Comparison of ENCODE assay signal across 8 mouse cellular contexts in the genomic region with DNA sequence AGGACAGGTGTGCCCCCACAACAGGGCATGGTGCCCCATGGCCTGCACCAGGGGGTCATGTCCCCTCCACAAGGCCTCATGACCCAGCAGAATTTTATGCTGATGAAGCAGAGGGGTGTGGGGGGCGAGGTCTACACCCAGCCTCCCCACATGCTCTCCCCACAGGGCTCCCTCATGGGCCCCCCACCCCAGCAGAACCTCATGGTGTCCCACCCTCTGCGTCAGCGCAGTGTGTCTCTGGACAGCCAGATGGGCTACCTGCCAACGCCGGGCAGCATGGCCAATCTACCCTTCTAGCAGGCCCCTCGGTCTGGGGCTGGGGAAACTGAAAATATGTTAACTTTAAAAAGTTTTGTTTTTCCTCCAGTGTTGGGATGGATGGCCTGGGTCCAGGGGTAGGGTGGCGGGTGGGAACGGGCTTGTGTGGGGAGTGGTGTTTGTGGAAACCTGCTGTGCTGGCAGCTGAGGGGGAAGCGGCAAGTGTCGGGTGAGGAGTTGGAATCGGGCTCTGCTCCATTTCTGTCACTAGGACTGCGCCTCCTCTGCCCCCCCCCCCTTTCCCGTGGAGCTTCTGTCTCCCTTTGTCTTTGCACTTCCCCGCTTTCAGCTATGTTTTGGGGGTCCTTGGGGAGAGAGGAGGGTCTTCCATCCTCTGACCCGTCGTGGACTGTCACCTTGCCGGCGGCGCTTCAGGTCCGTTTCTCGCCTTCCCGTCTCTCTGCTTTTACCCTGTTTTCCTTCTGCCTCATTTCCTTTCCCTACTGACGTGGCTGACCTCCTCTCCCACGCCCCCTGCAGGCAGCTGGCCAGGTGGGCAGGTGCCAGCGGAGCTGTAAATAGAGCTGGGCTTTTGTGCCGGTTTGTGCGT. TPM values are rescaled to one million over a fixed set of nuclear protein-coding genes. Genes with fewer than 3 reads are reported as not detected.
DNase-seq lines count a peak whose midpoint lies in the region; ATAC-seq and TF ChIP-seq lines count a peak whose summit lies in the region.

No protein-coding gene starts in this region.

- peak overlapping the region; percentile 30 for H3K4me3 ChIP-seq in cortical plate, adult 2 months (ENCODE audit: insufficient read depth, low read length)
- H3K4me3 ChIP-seq in hindbrain, postnatal 0 days (ENCODE audit: low read length): peak overlapping the region; percentile 13; the same call in 1 of the 2 replicates

- peaks cover 4% of the 10 kb centered on the region; the same call in 1 of the 2 replicates for H3K4me1 ChIP-seq in cortical plate, adult 2 months (ENCODE audit: control insufficient read depth, insufficient read depth, low read length)
- H3K4me1 ChIP-seq in hindbrain, postnatal 0 days (ENCODE audit: insufficient read depth, low read length): peaks cover 16% of the 10 kb centered on the region

- no peak for TF ChIP-seq CTCF in cortical plate, adult 2 months (IDR thresholded peaks at IDR 0.05; ENCODE audit: extremely low read depth, insufficient read depth, low read length)
- TF ChIP-seq CTCF in hindbrain, postnatal 0 days (IDR thresholded peaks at IDR 0.05; ENCODE audit: low read depth): peak; percentile 73

- H3K4me2 ChIP-seq in hindbrain, postnatal 0 days (ENCODE audit: low read depth, low read length): peak overlapping the region; percentile 53

- no peaks in the 10 kb centered on the region for H3K27me3 ChIP-seq in hindbrain, postnatal 0 days (ENCODE audit: insufficient read depth, low read length)

- intact Hi-C loops in left cerebral cortex, postnatal 25 days (cut with DNase I): loop anchor here (2.0 kb wide), 1 partner anchor 95 kb away; a partner anchor contains a TSS

- no peak for TF ChIP-seq POLR2A in cortical plate, adult 2 months (IDR thresholded peaks at IDR 0.05; ENCODE audit: extremely low read depth, insufficient read depth, low read length)

- peak; percentile 87 to 91 for DNase-seq in adrenal gland, adult 18-20 months (ENCODE audit: low spot score in 2 of 2)
- DNase-seq in gastrocnemius, postnatal 10 days: peak; percentile 91
- DNase-seq in hindbrain, postnatal 0 days (ENCODE audit: low spot score): peak; percentile 87
- peak; percentile 62 to 89 for DNase-seq in left cerebral cortex, postnatal 25 days (ENCODE audit: low spot score in 2 of 2)
- peak; percentile 86 for DNase-seq in right cerebral cortex, postnatal 10 days (ENCODE audit: low spot score in 2 of 2)
- peak; percentile 94 for DNase-seq in urinary bladder, postnatal 14 days (ENCODE audit: low spot score)

- no peaks in the 10 kb centered on the region for H3K9me3 ChIP-seq in hindbrain, postnatal 0 days (ENCODE audit: low read length)

- 6% methylated on average over 27 of the region's 27 CpGs for WGBS in hindbrain, postnatal 0 days

- peak; percentile 50 for ATAC-seq in hindbrain, postnatal 0 days
- peak; percentile 83 for ATAC-seq in megakaryocyte progenitor cell, adult 5-6 weeks (replicated peaks; ENCODE audit: poor library complexity)

- H3K27ac ChIP-seq in cortical plate, adult 2 months (ENCODE audit: insufficient read depth, low read length): no peak overlapping the region
- peak overlapping the region; percentile 69 for H3K27ac ChIP-seq in hindbrain, postnatal 0 days

- H3K9ac ChIP-seq in hindbrain, postnatal 0 days (replicated peaks; ENCODE audit: low read length): peak overlapping the region; percentile 28; the same call in 1 of the 2 replicates

- H3K36me3 ChIP-seq in hindbrain, postnatal 0 days (ENCODE audit: insufficient read depth, low read length): peaks cover 27% of the 10 kb centered on the region; the same call in 1 of the 2 replicates

RNA-seq across cellular contexts. Expression of a gene that starts 27.1 kb away (rescaled TPM):
- 10 to 100 TPM; 41.3 to 46.6 TPM for total RNA-seq in adrenal gland, adult 18-20 months (2021)
- polyA plus RNA-seq in cortical plate, adult 2 months (2012; rRNA removed): 13.8 and 14.6 TPM in 2 replicates
- 10 to 100 TPM; 65.4 to 77.6 TPM for total RNA-seq in gastrocnemius, postnatal 10 days (2021)
- 32.7 and 44.5 TPM in 2 replicates for total RNA-seq in hindbrain, postnatal 0 days (2014; rRNA removed)
- polyA plus RNA-seq in hindbrain, postnatal 0 days (2015; fragmentation: Nextera tagmentation; extraction: Ambion mirVana): 7.8 and 8.4 TPM in 2 replicates
- total RNA-seq in left cerebral cortex, postnatal 25 days (2021): 10 to 100 TPM; 60.3 to 60.9 TPM
- 4.3 and 4.5 TPM in 2 replicates for total RNA-seq in megakaryocyte progenitor cell, adult 5-6 weeks (2015)
- total RNA-seq in megakaryocyte progenitor cell, adult 5-6 weeks (2017): 1.6 and 1.8 TPM in 2 replicates

RNA-seq across cellular contexts. Expression of a gene that starts 52.0 kb away (rescaled TPM):
- under 1 TPM; 0.16 to 0.40 TPM for total RNA-seq in adrenal gland, adult 18-20 months (2021)
- polyA plus RNA-seq in cortical plate, adult 2 months (2012; rRNA removed): 0.06 TPM in 1 of 2 replicates, not detected in the other
- not detected for total RNA-seq in gastrocnemius, postnatal 10 days (2021)
- not detected in 2 replicates for total RNA-seq in hindbrain, postnatal 0 days (2014; rRNA removed)
- not detected in 2 replicates for polyA plus RNA-seq in hindbrain, postnatal 0 days (2015; fragmentation: Nextera tagmentation; extraction: Ambion mirVana)
- not detected for total RNA-seq in left cerebral cortex, postnatal 25 days (2021)
- total RNA-seq in megakaryocyte progenitor cell, adult 5-6 weeks (2015): not detected in 2 replicates
- not detected in 2 replicates for total RNA-seq in megakaryocyte progenitor cell, adult 5-6 weeks (2017)

RNA-seq across cellular contexts. Expression of a gene that starts 54.9 kb away (rescaled TPM):
- not detected for total RNA-seq in adrenal gland, adult 18-20 months (2021)
- polyA plus RNA-seq in cortical plate, adult 2 months (2012; rRNA removed): 0.11 TPM in 1 of 2 replicates, not detected in the other
- total RNA-seq in gastrocnemius, postnatal 10 days (2021): under 1 TPM; 0.38 to 0.65 TPM
- total RNA-seq in hindbrain, postnatal 0 days (2014; rRNA removed): not detected in 2 replicates
- not detected in 2 replicates for polyA plus RNA-seq in hindbrain, postnatal 0 days (2015; fragmentation: Nextera tagmentation; extraction: Ambion mirVana)
- not detected for total RNA-seq in left cerebral cortex, postnatal 25 days (2021)
- not detected in 2 replicates for total RNA-seq in megakaryocyte progenitor cell, adult 5-6 weeks (2015)
- total RNA-seq in megakaryocyte progenitor cell, adult 5-6 weeks (2017): not detected in 2 replicates
